Mouse (Mus musculus): Measurements from ENCODE around the gene Krtap21-1.

DNA sequence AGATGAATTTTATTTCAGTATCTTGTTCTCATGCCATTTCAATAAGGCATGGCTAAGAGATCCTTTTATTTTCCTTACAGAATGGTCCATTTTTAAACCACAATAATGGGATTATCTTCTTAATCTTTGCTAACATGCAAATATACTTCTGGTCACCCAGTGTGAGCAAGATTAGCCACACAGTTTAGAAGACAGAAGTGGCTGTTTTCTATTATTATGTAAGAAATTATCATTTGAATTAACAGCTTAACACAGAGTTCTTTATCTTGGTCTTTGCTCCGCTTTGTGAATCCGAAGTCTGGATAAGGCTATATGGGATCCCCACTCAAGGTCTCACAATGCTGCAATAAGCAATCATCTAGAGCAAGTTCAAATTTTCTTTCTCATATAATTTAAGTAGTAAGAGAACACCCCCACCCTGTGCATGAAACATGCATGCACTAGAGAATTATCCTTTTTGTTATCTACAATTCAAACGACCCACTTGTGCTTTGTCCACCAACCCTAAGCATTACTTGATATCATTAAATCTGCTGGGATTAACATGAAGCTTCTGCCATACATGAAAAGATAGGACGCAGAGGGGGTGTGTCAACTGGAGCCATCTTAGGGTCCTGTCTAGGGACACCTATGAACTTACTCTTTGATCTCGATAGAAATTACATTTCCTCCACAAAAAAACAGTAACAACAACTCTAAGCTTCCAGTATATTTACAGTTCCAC, 6.8 kb upstream of the Krtap21-1 start:
- TF ChIP-seq POLR2A (IDR thresholded peaks at IDR 0.05; ENCODE audit: control insufficient read depth, low read depth, low read length) (no peak), CTCF (IDR thresholded peaks at IDR 0.05; ENCODE audit: control insufficient read depth, insufficient read depth, insufficient replicate concordance, low read depth, low read length) (no peak)

Measured in testis, adult 2 months (tissue).